Mouse (Mus musculus): ENCODE results near the gene Mtmr11. TPM values are rescaled to one million over a fixed set of nuclear protein-coding genes. Genes with fewer than 3 reads are reported as not detected.

Mtmr11 gene
- total and polyA plus RNA-seq, 2 experiments from 2014 or later: 6.9 to 18.9 TPM

GRCm38 (mm10) chr3:96152611-96153010 is 9.2 kb upstream of the Mtmr11 start:
- H3K9me3 ChIP-seq (replicated peaks; ENCODE audit: control insufficient read depth, low read length): no peaks in the 10 kb centered on the region
- H3K36me3 ChIP-seq (replicated peaks; ENCODE audit: control insufficient read depth, insufficient read depth, low read length): peaks cover 61% of the 10 kb centered on the region
- TF ChIP-seq EP300 (IDR thresholded peaks at IDR 0.05; ENCODE audit: low read depth) (no peak), CTCF (IDR thresholded peaks at IDR 0.05; ENCODE audit: low read depth) (no peak)
- H3K4me1 ChIP-seq (ENCODE audit: control insufficient read depth, insufficient read depth): no peaks in the 10 kb centered on the region
- WGBS: 87% methylated on average over 5 of the region's 5 CpGs
- H3K27ac ChIP-seq (ENCODE audit: low read depth): no peak overlapping the region
- H3K27me3 ChIP-seq (ENCODE audit: control insufficient read depth, insufficient read depth, low read length): no peaks in the 10 kb centered on the region
- H3K4me2 ChIP-seq (ENCODE audit: low read depth, low read length): no peak overlapping the region
- ATAC-seq (ENCODE audit: insufficient read depth, low read depth) (no peak), DNase-seq (ENCODE audit: low spot score) (no peak)
- no peak overlapping the region for H3K9ac ChIP-seq (replicated peaks; ENCODE audit: low read depth, low read length)
- H3K4me3 ChIP-seq (ENCODE audit: low read depth, low read length): no peak overlapping the region

GRCm38 (mm10) chr3:96155501-96155900 is 6.3 kb upstream of the Mtmr11 start:
- Histone ChIP-seq H3K4me2 (ENCODE audit: low read depth, low read length) (no peak overlapping the region), H3K4me3 (ENCODE audit: low read depth, low read length) (no peak overlapping the region), H3K9ac (replicated peaks; ENCODE audit: low read depth, low read length) (no peak overlapping the region), H3K4me1 (ENCODE audit: control insufficient read depth, insufficient read depth) (peaks cover 9% of the 10 kb centered on the region; the same call in 1 of the 2 replicates), H3K27ac (ENCODE audit: low read depth) (no peak overlapping the region), H3K27me3 (ENCODE audit: control insufficient read depth, insufficient read depth, low read length) (no peaks in the 10 kb centered on the region), H3K9me3 (replicated peaks; ENCODE audit: control insufficient read depth, low read length) (no peaks in the 10 kb centered on the region), H3K36me3 (replicated peaks; ENCODE audit: control insufficient read depth, insufficient read depth, low read length) (peaks cover 61% of the 10 kb centered on the region)
- TF ChIP-seq CTCF (IDR thresholded peaks at IDR 0.05; ENCODE audit: low read depth): no peak
- no peak for TF ChIP-seq EP300 (IDR thresholded peaks at IDR 0.05; ENCODE audit: low read depth)
- ATAC-seq (ENCODE audit: insufficient read depth, low read depth): no peak
- DNase-seq (ENCODE audit: low spot score): no peak
- WGBS: 79% methylated on average over 8 of the region's 8 CpGs

- peaks cover 19% of the 10 kb centered on the region for H3K36me3 ChIP-seq (replicated peaks; ENCODE audit: control insufficient read depth, insufficient read depth, low read length)
- peak overlapping the region; percentile 66 for H3K27ac ChIP-seq (ENCODE audit: low read depth)
- H3K9ac ChIP-seq (replicated peaks; ENCODE audit: low read depth, low read length): no peak overlapping the region
- H3K9me3 ChIP-seq (replicated peaks; ENCODE audit: control insufficient read depth, low read length): no peaks in the 10 kb centered on the region
- DNase-seq (ENCODE audit: low spot score) (no peak), ATAC-seq (ENCODE audit: insufficient read depth, low read depth) (no peak; the same call in 1 of the 2 replicates)
- TF ChIP-seq EP300 (IDR thresholded peaks at IDR 0.05; ENCODE audit: low read depth) (no peak), CTCF (IDR thresholded peaks at IDR 0.05; ENCODE audit: low read depth) (no peak)
- no peaks in the 10 kb centered on the region for H3K27me3 ChIP-seq (ENCODE audit: control insufficient read depth, insufficient read depth, low read length)
- H3K4me1 ChIP-seq (ENCODE audit: control insufficient read depth, insufficient read depth): peaks cover 20% of the 10 kb centered on the region; the same call in 1 of the 2 replicates
- no peak overlapping the region for H3K4me3 ChIP-seq (ENCODE audit: low read depth, low read length)
- H3K4me2 ChIP-seq (ENCODE audit: low read depth, low read length): peak overlapping the region; percentile 76
- WGBS: 49% methylated on average over 4 of the region's 4 CpGs
Measured at GRCm38 (mm10) chr3:96159820-96160219, 2.0 kb upstream of the Mtmr11 start.

- Histone ChIP-seq H3K4me2 (ENCODE audit: low read depth, low read length) (peak overlapping the region; percentile 76), H3K4me3 (ENCODE audit: low read depth, low read length) (peak overlapping the region; percentile 56; the same call in 1 of the 2 replicates), H3K36me3 (replicated peaks; ENCODE audit: control insufficient read depth, insufficient read depth, low read length) (peaks cover 14% of the 10 kb centered on the region), H3K4me1 (ENCODE audit: control insufficient read depth, insufficient read depth) (peaks cover 20% of the 10 kb centered on the region; the same call in 1 of the 2 replicates), H3K27me3 (ENCODE audit: control insufficient read depth, insufficient read depth, low read length) (no peaks in the 10 kb centered on the region), H3K9ac (replicated peaks; ENCODE audit: low read depth, low read length) (peak overlapping the region; percentile 69), H3K9me3 (replicated peaks; ENCODE audit: control insufficient read depth, low read length) (no peaks in the 10 kb centered on the region), H3K27ac (ENCODE audit: low read depth) (peak overlapping the region; percentile 66)
- WGBS: 31% methylated on average over 4 of the region's 4 CpGs
- no peak for TF ChIP-seq CTCF (IDR thresholded peaks at IDR 0.05; ENCODE audit: low read depth)
- TF ChIP-seq EP300 (IDR thresholded peaks at IDR 0.05; ENCODE audit: low read depth): no peak
- peak; percentile 92 for DNase-seq (ENCODE audit: low spot score)
- ATAC-seq (ENCODE audit: insufficient read depth, low read depth): peak; percentile 78
Measured at GRCm38 (mm10) chr3:96160222-96160802, 1.5 kb upstream of the Mtmr11 start.

DNA sequence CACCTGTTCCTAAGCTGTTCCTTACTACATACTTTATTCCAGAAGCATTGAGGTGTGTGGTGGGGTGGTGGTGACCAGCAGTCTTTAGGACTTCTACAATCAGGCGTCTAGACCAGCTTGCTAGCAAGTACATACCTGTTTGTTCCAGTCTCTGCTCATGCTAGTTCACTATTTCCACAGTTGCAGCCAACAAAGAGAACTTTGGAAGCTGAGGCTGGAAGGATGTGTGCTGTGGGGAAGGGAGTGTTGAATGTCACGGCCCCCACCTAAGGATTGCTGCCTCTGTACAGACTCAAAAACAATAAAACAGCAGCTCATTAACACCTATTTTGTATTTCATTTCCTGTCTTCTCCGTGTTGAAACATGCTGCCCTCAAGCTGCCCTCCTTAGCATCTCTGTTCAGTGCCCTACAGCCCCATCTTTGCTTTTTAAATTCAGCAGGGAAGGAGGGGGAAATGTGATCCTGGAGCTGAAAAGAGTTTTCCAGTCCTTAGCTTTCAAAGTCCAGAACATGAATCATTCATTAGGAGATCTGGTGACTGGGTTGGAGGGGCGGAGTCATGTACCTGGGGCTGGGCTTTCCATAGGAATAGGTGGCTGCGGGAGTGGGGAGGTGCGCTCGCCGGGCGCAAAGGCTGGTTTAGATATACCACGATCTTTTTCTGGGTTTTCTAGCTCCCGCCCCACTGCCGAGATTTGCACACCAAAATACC is 844 bp upstream of the Mtmr11 start:
- DNase-seq (ENCODE audit: low spot score) (peak; percentile 59), ATAC-seq (ENCODE audit: insufficient read depth, low read depth) (peak; percentile 59)
- Histone ChIP-seq H3K9me3 (replicated peaks; ENCODE audit: control insufficient read depth, low read length) (no peaks in the 10 kb centered on the region), H3K36me3 (replicated peaks; ENCODE audit: control insufficient read depth, insufficient read depth, low read length) (peaks cover 8% of the 10 kb centered on the region), H3K4me3 (ENCODE audit: low read depth, low read length) (peak overlapping the region; percentile 56), H3K4me1 (ENCODE audit: control insufficient read depth, insufficient read depth) (peaks cover 20% of the 10 kb centered on the region; the same call in 1 of the 2 replicates), H3K27ac (ENCODE audit: low read depth) (peak overlapping the region; percentile 66), H3K9ac (replicated peaks; ENCODE audit: low read depth, low read length) (peak overlapping the region; percentile 69), H3K27me3 (ENCODE audit: control insufficient read depth, insufficient read depth, low read length) (no peaks in the 10 kb centered on the region), H3K4me2 (ENCODE audit: low read depth, low read length) (peak overlapping the region; percentile 76)
- WGBS: under 1% methylated on average over 12 of the region's 12 CpGs
- no peak for TF ChIP-seq CTCF (IDR thresholded peaks at IDR 0.05; ENCODE audit: low read depth)
- no peak for TF ChIP-seq EP300 (IDR thresholded peaks at IDR 0.05; ENCODE audit: low read depth)

Data from heart, postnatal 0 days (tissue).